Mouse (Mus musculus): ENCODE measurements around the gene Xpr1.

Gene Xpr1

DNA sequence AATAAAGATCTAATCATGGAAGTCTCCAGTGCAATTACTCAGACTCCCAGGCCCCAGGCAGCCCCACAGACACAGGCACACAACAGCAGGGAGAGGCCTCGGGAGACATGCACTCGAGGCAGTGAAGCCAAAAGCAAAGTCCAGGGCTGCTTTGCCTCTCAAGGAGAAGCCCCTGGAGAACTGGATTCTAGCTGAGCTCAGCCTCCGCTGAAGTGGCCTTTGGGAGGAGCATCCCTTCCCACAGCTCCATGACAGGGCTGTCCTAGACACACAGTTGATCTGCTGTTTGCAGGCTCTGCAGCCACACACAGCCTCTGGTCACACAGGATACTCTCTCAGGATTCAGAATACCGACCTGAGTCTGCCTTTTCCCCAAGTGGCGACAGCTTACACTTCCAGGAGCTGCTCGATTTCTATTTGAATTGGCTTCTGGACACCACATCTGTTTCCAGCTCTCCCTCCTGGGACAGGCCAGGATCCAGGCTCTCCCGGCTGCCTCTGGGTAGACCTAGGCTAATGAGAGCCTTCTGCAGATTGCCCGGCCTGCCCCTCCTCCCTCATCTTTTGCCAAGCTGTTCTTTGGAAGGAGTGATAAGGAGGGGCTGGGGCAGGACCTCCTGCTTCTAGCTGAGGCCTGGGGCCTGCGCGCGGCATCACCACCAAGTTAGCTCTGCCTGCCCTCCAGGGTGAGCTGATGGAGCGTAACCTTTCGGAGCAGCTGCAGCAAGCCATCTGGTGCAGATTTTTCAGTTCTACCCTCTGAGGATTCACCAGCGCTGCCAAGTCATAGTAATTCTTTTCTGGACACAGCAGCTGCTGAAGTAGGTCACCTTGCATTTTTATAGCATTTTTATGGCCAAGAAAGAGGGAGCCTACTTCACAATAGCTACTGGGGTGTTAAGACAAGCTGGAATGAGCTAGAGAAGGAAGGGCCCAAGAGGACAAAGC lies 187.5 kb downstream of the Xpr1 start:
- no peak for DNase-seq (ENCODE audit: low read depth)

Measured in c-Kit-positive CD71-negative TER-119-negative erythroid progenitor cells, embryonic 14.5 days (primary cell).